Mouse (Mus musculus) lung, postnatal 10 days (tissue): ENCODE results near the gene 4930435E12Rik.
"Not testable (repeated sequence)": the region's sequence is repeated elsewhere in the genome, so short reads cannot be mapped to it uniquely, and the experiment has no call there.

ENCODE experiments used
- DNase-seq: peaks from one replicate; pipeline ENCODE4 v3.0.0; 2021

Gene 4930435E12Rik

GRCm38 (mm10) chr16:38828649-38829048 is at the start of gene 4930435E12Rik:
Gene 4930435E12Rik, minus strand, starts transcription at chr16:38828749.
- DNase-seq: no peak

- no peak for DNase-seq
Observed at GRCm38 (mm10) chr16:38874481-38874880, 45.9 kb upstream of the 4930435E12Rik start.

DNA sequence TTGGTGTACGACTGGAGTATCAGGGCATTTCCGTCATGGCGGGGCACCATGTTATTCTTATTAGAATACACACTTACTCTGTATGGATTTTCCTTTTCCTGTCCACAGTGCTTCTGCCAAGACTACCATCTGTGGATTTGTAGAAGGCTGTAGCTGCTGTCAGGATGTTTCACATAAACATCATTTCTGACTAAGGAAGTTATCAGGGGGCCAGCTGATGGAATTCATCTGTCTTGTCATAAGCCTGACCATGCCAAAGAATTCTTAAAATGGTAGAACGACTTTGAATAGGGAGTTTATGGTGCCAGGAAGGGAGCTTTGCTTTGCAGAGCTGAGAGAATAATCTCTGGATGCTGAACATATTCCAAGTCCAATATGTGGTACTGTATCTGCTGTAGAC is 44.7 kb upstream of the 4930435E12Rik start:
- no peak for DNase-seq

- DNase-seq: no peak
Observed at GRCm38 (mm10) chr16:38864358-38864757, 35.8 kb upstream of the 4930435E12Rik start.

- DNase-seq: no peak
Observed at GRCm38 (mm10) chr16:38860548-38860947, 32.0 kb upstream of the 4930435E12Rik start.

DNA sequence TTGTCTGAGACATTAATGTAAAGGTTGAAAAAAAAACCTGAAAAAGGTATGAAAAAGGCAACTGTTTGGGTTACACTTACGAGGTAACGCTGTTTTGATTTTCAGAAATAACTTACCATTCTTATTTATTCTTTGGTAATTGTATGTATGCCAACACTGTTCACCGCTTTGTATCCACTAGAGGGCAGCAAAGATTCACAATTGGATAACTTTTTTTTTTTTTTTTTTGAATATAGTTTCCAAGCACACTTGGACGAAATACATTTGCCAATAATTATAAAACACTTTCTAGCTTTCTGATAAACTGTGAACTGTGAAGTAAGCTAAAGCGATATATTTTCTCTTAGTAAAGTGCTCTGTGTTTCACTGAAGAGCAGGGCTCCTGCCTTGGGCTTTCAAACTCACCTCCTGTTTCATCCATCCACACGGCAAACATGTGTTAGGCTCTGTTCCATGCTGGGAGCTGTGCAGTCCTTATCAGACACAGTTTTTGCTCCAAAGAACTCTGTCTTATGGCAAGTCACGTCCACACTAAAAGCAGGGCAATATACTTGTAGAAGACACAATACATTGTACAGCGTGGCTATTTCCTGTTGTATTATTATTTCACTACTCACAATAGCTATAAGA is 29.7 kb upstream of the 4930435E12Rik start:
- DNase-seq: peak; percentile 24

DNA sequence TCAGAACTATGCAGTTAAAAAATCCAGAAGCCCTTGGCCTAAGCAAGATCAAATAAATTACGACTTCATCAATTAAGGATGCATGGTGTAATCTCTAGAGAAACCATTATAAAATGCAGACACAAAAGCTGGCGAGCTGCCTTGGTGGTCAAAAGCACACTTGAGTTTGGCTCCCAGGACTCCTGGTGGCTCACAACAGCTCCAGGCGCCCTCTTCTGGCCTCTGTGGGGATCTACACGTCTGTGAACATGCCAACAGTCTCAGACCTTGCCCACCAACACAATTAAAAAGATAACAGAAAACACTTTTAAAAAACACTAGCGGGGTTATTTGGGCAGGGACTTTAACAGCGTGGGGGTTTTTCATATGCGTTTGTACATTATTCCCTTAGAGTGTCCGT is 16.0 kb downstream of the 4930435E12Rik start:
- peak; percentile 89 for DNase-seq

GRCm38 (mm10) chr16:38810196-38810595 is 18.4 kb downstream of the 4930435E12Rik start:
- no peak for DNase-seq

DNA sequence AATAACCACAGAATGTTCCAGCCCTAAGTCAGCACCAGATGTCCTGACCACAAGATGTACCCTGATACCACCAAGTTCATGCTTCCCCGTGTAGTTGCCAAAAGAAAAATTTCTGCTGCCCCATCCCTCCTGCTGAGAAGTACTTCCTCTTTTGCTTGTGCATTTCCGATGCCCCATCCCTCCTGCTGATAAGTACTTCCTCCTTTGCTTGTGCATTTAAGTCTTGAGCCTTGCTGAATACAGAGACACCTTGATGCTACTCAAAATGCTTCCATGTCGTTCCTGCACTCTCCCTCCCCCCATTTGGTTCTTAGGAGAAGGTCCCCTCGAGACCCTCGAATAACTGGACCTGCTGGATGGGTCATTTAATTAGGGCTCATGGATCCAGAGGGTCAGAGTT is 20.8 kb downstream of the 4930435E12Rik start:
- DNase-seq: not testable (repeated sequence)

- DNase-seq: peak; percentile 19
Observed at GRCm38 (mm10) chr16:38800091-38800490, 28.5 kb downstream of the 4930435E12Rik start, which contains the start of gene Upk1b. Gene Upk1b, minus strand, starts transcription at chr16:38800328.

DNA sequence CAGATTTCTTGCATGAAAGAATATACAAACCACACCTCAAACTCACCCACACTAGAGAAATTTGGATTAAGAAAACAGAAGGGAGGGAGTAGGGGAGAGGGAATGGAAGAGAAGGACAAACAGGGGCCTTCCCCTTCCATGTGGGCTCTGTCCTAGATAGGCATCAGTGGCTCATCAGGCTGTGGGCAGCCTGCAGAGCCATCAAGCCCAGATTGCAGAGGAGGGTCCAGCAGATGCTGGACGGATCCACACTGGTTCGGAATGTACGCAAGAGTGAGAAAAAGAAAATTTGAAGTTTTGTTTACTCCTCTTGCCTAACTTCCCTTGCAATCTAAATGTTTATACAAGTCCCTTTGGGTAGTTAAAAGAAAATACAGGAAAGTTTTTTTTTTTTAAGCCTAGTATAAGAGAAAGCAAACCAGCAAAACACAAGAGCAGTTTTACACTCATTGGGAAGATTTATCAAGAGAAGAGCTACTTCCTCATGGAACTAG is 29.5 kb downstream of the 4930435E12Rik start:
- DNase-seq: no peak

DNA sequence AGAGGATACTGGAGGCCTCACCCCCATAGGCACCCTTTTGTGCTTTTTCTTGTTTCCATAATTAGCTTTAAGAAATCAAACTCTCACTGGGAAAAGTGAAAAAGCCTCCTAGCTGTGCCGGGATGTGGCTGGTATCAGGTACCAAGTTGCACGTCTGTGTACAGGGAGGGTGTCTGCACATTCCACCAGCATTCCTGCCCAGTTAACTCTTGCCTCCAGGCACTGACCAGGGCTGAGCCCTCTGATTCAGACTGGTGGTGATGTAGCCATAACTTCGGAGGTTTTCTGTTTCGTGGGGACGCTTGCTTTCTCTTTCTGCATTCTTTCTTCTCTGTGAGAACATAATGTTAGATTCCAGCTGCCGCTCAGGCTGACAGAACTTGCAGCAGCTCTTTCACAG is 35.4 kb downstream of the 4930435E12Rik start:
- DNase-seq: no peak

DNA sequence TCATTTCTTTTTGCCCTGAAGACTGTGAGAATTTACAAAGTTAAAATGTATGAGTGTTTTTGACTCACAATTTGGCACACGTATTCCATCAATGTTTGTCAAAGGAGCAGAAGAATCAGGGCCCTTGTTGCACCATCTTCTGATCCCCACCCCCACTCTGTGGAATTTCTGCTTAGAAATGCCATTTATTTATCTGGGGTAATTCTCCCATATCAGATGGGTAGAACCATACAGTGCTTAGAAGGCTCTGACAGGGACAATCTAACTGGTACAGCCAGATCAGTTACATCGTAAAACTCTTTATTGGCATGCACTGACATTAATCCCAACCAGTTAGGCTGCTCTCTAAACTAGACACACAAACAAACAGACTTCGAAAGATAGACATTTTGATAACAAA is 38.6 kb downstream of the 4930435E12Rik start:
- DNase-seq: no peak

GRCm38 (mm10) chr16:38789016-38789415 is 39.5 kb downstream of the 4930435E12Rik start:
- no peak for DNase-seq

GRCm38 (mm10) chr16:38785301-38785700 is 43.2 kb downstream of the 4930435E12Rik start:
- no peak for DNase-seq

- DNase-seq: no peak
Observed at GRCm38 (mm10) chr16:38782524-38783067, 46.0 kb downstream of the 4930435E12Rik start.

DNA sequence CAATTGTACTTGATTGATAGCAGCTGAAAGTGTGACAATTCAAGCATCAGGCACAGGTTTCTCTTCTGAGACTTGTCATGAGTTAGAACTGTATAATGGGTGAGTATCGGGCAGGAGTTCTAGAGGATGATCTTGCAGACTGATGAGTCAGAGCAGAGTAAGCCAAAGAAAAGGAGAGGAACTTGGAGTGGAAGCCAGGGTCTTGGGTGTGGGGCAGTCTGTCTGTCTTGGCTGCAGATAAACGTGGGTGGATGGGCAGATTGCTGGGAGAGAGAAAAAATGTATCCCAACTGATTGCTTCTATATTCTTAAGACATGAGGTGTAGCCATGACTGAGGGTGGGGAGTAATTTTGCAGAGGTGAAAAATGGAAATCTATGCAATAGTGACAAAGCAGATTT is 46.6 kb downstream of the 4930435E12Rik start:
- no peak for DNase-seq

- DNase-seq: no peak
Observed at GRCm38 (mm10) chr16:38780960-38781572, 47.5 kb downstream of the 4930435E12Rik start.

- no peak for DNase-seq
Observed at GRCm38 (mm10) chr16:38776342-38776741, 52.2 kb downstream of the 4930435E12Rik start.

- peak; percentile 83 for DNase-seq
Observed at GRCm38 (mm10) chr16:38774964-38775746, 53.4 kb downstream of the 4930435E12Rik start.

- peak; percentile 50 for DNase-seq
Observed at GRCm38 (mm10) chr16:38772906-38773496, 55.5 kb downstream of the 4930435E12Rik start.

DNA sequence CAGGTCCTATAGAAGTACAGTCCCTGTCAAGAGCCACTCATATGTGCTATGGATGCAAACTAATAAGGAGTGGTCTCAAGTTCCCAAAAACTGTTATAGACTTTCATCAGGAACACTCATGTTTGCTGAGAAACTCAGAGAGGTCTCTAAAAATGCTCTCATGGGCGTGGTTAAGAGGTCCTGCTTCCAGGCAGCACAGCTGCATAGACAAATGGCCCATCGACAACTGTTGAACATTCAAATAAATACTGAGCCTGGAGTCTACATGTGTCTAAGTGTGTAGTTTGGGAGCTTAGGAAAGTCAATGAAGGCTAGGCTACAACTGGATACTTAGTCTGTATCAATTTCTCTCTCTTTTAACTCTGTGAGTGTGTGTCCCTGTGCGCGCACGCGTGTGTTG is 57.4 kb downstream of the 4930435E12Rik start:
- DNase-seq: no peak

DNA sequence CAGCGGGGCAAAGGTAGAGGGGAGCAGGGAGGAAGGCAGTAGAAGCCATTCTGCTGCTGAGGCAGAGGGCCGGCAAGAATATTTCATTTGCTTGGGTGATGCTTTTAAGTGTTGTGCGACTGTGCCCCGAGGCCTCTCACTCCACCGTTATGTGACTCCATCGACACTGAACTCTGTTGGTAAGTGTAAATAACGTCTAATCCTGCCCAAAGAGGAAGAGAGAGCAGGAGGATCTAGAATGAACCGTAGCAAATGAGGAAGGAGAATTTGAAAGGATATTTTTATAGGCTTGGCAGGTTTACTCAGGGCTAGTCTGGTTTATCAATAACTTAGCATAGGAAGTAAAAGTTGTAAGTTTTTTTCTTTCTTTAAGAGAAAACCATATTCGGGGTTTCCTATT is 59.0 kb downstream of the 4930435E12Rik start:
- DNase-seq: no peak
